Mouse (Mus musculus) liver, embryonic 14.5 days (tissue): Measurements from ENCODE around the gene Lonrf2. TPM values are rescaled to one million over a fixed set of nuclear protein-coding genes. Genes with fewer than 3 reads are reported as not detected.

Experiments used
- ATAC-seq: fragments of 200-750 bp; cut with Nextera tagmentation; 2 replicates; pipeline ENCODE4 v1.8.0; 2017; ENCODE audit warnings: moderate number of reproducible peaks, mild to moderate bottlenecking, moderate library complexity; ENCODE audit not compliant: insufficient read depth
- DNase-seq, 3 experiments: peaks; one replicate each; pipeline ENCODE4 v3.0.0-alpha.2; 2012 to 2013; ENCODE audit warnings: low read depth in 3 of 3, low spot score in 3 of 3
- H3K27ac ChIP-seq: fragments of 300-500 bp; sonication (generic); 2 replicates; pipeline ENCODE4 v1.5.1; 2014; ENCODE audit warnings: moderate library complexity, mild to moderate bottlenecking, control low read depth, inconsistent platforms
- H3K27me3 ChIP-seq: fragments of 300-500 bp; sonication (generic); 2 replicates; pipeline ENCODE4 v1.6.1; 2014; ENCODE audit warnings: mild to moderate bottlenecking, low read length, moderate library complexity; ENCODE audit not compliant: control insufficient read depth, insufficient read depth
- H3K36me3 ChIP-seq: fragments of 300-500 bp; sonication (generic); replicated peaks from 2 replicates; pipeline ENCODE4 v1.6.1; 2014; ENCODE audit warnings: low read depth; ENCODE audit not compliant: control insufficient read depth, insufficient read depth
- H3K4me1 ChIP-seq, 2 experiments: fragments of 200-500 bp in 1 of 2; fragments of 300-500 bp in 1 of 2; sonication (generic) in 1 of 2; replicated peaks; 2 replicates each; pipeline ENCODE4 v1.6.1; 2012 to 2014; ENCODE audit warnings: antibody characterized with exemption in 1 of 2, inconsistent platforms in 1 of 2, low read length in 1 of 2; ENCODE audit not compliant: control insufficient read depth in 2 of 2, insufficient read depth in 2 of 2
- H3K4me2 ChIP-seq: fragments of 300-500 bp; sonication (generic); 2 replicates; pipeline ENCODE4 v1.6.1; 2014; ENCODE audit warnings: low read depth, mild to moderate bottlenecking, control low read depth, moderate library complexity
- H3K4me3 ChIP-seq, 2 experiments: fragments of 200-500 bp in 1 of 2; fragments of 300-500 bp in 1 of 2; sonication (generic) in 1 of 2; 2 replicates each; pipeline ENCODE4 v1.5.1; 2012 to 2014; ENCODE audit warnings: low read depth in 2 of 2, low read length in 2 of 2, mild to moderate bottlenecking in 2 of 2, control low read depth in 1 of 2, inconsistent platforms in 1 of 2, moderate library complexity in 1 of 2; ENCODE audit not compliant: insufficient read depth in 1 of 2
- H3K9ac ChIP-seq: fragments of 300-500 bp; sonication (generic); replicated peaks from 2 replicates; pipeline ENCODE4 v1.6.1; 2014; ENCODE audit warnings: mild to moderate bottlenecking, control low read depth, moderate library complexity
- H3K9me3 ChIP-seq: fragments of 300-500 bp; sonication (generic); 2 replicates; pipeline ENCODE4 v1.6.1; 2016; ENCODE audit warnings: low read length, mixed read lengths; ENCODE audit not compliant: control insufficient read depth
- CTCF ChIP-seq: IDR thresholded peaks from 2 replicates; pipeline ENCODE4 v1.5.1; 2016; ENCODE audit warnings: antibody characterized with exemption, low read depth, control low read depth
- EP300 ChIP-seq: IDR thresholded peaks from 2 replicates; pipeline ENCODE4 v1.6.1; 2016; ENCODE audit warnings: antibody characterized with exemption, low read depth
- WGBS: fragments of 180-500 bp; shearing (Covaris S2); extraction: QIAGEN DNeasy Blood & Tissue Kit; methylation state at CpG from one replicate; pipeline ENCODE4 v1.1.7; 2014; ENCODE audit not compliant: insufficient replicate concordance; 5-methylcytosine and 5-hydroxymethylcytosine counted together
- polyA plus RNA-seq, 2 experiments: library from polyadenylated mRNA; depleted of rRNA in 1 of 2; stranded (reverse) in 1 of 2; unstranded in 1 of 2; fragments of >200 nt; fragmentation: Nextera tagmentation in 1 of 2; extraction: Ambion mirVana in 1 of 2; gene quantifications; 2 replicates each; pipeline versions ENCODE4 v1.2.1 to v1.2.3; 2012 to 2014

Gene Lonrf2
- polyA plus RNA-seq, 2 experiments, result 0.13 TPM; not detected in 1

DNA sequence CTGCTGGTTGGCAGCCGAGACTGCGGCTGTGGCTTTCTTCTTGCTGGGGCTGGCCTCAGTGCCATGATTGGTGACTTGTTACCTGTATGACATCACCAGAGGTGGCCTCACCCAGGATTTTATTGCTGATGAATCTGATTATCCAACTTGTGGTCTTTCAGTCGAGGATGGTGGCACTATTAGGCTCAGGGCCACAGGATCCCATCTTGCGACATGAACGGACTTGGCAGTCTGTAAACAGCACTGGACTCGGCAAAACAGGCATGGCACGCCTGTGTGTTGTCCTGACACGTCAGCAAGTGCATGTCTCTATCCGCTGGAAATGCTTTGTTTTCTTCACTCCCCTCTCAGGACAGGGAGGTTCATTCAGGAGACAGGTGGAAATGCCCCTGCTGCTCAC is 27.8 kb upstream of the Lonrf2 start:
- Histone ChIP-seq H3K4me2 (no peak overlapping the region), H3K27me3 (no peaks in the 10 kb centered on the region), H3K4me1 (no peaks in the 10 kb centered on the region), H3K36me3 (no peaks in the 10 kb centered on the region), H3K4me3 (no peak overlapping the region), H3K9ac (no peak overlapping the region), H3K9me3 (no peaks in the 10 kb centered on the region), H3K27ac (no peak overlapping the region)
- DNase-seq, result no peak
- ATAC-seq, result no peak
- 59% methylated on average over 9 of the region's 9 CpGs for WGBS
- TF ChIP-seq CTCF, result no peak
- TF ChIP-seq EP300, result no peak

DNA sequence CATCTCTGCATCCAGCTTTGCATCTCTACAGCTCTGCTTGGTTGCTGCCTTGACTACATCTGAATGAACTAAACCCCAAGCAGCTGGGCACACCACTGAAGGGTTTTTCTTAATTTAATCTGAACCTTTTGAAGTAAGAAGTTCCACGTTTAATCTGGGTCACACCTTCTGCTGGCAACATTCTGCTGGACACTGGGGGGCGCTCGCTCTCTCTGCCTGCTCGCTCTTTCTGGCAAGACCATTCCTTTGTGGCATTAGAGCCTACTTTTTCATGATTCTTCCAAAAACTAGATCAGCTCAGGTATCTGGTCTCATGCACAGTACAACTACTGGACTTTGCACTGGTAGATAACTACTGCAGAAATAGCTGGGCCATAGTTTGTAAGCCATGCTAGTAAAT is 25.7 kb upstream of the Lonrf2 start:
- H3K27me3 ChIP-seq, result no peaks in the 10 kb centered on the region
- ATAC-seq, result no peak
- H3K4me3 ChIP-seq, result no peak overlapping the region
- H3K36me3 ChIP-seq, result no peaks in the 10 kb centered on the region
- H3K27ac ChIP-seq, result no peak overlapping the region
- H3K9me3 ChIP-seq, result no peaks in the 10 kb centered on the region
- no peak for DNase-seq
- H3K4me1 ChIP-seq, result no peaks in the 10 kb centered on the region
- H3K9ac ChIP-seq, result no peak overlapping the region
- WGBS, result 8% methylated on average over 4 of the region's 4 CpGs
- no peak overlapping the region for H3K4me2 ChIP-seq
- TF ChIP-seq EP300, result no peak
- TF ChIP-seq CTCF, result peak; percentile 51

DNA sequence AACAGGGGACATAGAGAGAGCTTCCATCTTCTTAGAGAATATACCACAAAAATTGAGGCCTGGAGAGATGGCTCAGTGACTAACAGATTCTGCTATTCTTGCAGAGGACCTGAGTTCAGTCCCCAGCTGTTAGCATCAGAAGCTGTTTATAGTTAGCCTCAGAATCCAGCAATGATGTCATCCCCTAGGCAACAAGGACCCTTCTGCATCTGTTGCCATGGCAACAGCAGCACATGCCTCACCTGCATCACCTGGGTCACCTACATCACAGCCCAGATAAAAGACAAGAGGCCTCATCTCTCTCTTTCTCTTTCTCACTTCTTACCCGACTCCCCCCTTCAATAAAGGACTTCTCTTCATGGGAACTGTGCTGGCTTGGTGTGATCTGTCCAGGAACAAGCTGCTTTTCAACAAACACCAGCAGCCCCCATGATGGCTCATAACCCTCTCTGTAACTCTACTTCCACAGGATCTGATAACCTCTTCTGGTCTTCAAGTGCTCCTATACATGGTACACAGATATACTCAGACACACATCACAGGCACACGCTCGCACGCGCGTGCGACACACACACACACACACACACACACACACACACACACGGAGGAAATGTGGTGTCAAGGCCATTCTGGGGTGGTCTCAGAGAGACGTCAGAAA is 24.5 kb upstream of the Lonrf2 start:
- H3K27me3 ChIP-seq, result no peaks in the 10 kb centered on the region
- WGBS, result 69% methylated on average over 9 of the region's 9 CpGs
- TF ChIP-seq EP300, result no peak
- TF ChIP-seq CTCF, result no peak
- no peaks in the 10 kb centered on the region for H3K9me3 ChIP-seq
- ATAC-seq, result no peak
- no peaks in the 10 kb centered on the region for H3K36me3 ChIP-seq
- H3K4me1 ChIP-seq, result no peaks in the 10 kb centered on the region
- no peak overlapping the region for H3K4me3 ChIP-seq
- H3K9ac ChIP-seq, result no peak overlapping the region
- no peak overlapping the region for H3K4me2 ChIP-seq
- DNase-seq, result no peak
- H3K27ac ChIP-seq, result no peak overlapping the region

DNA sequence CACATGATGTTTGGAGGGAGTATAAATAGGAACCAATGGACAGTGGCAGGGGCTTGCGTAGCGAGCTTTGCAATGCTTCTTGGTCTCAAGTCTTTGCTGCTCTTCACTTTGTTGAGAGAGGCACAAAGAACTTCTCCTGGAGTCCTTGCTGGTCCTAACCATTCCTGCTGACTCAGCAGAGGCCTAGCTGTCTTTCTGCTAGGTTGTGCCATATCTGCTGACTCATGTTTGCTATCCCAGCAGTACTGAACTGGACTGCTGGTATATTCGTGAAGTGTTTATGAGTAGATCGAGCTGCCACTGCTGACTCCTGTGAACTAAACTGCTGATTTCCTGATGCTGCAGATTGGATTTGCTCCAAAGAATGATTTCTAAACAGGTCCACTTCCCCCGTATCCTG is 23.7 kb upstream of the Lonrf2 start:
- DNase-seq (no peak), ATAC-seq (no peak)
- WGBS, result 57% methylated on average over 5 of the region's 5 CpGs
- TF ChIP-seq EP300 (no peak), CTCF (no peak)
- Histone ChIP-seq H3K9ac (no peak overlapping the region), H3K27me3 (no peaks in the 10 kb centered on the region), H3K9me3 (no peaks in the 10 kb centered on the region), H3K4me1 (no peaks in the 10 kb centered on the region), H3K4me2 (no peak overlapping the region), H3K4me3 (no peak overlapping the region), H3K27ac (no peak overlapping the region), H3K36me3 (no peaks in the 10 kb centered on the region)

DNA sequence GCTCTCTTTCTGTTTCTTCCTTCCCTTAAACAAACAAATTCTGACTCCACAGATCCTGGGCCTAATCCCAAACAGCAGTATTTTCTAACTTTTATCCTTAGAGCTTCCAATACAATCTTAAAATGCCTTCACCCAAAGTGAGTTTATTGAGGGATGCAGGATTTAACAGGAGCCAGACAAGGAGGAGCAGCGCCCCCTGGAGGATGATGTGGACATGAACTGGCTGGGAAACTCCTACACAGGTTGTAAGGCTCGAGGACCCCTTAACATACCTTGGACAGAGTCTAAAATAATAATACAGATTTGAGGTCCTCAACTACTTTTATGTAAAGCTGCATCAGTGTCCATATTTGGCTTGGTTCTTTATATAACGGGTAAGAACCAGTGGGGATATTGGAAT is 19.7 kb upstream of the Lonrf2 start:
- no peaks in the 10 kb centered on the region for H3K27me3 ChIP-seq
- H3K9me3 ChIP-seq, result no peaks in the 10 kb centered on the region
- 8% methylated on average over 3 of the region's 3 CpGs for WGBS
- no peak overlapping the region for H3K4me3 ChIP-seq
- no peak overlapping the region for H3K27ac ChIP-seq
- no peaks in the 10 kb centered on the region for H3K4me1 ChIP-seq
- DNase-seq (no peak), ATAC-seq (no peak)
- no peak overlapping the region for H3K4me2 ChIP-seq
- H3K36me3 ChIP-seq, result no peaks in the 10 kb centered on the region
- no peak overlapping the region for H3K9ac ChIP-seq
- TF ChIP-seq CTCF (peak; percentile 78), EP300 (no peak)
